Mouse (Mus musculus): Measurements from ENCODE around the gene Csrnp3. TPM values are rescaled to one million over a fixed set of nuclear protein-coding genes. Genes with fewer than 3 reads are reported as not detected.
A peak's percentile ranks its signal among the peaks of the same experiment; 100 is the strongest.

The Csrnp3 gene
- total RNA-seq, 2 experiments from 2014 or later = 0.18 TPM

GRCm38 (mm10) chr2:65931841-65932311 lies 86.3 kb downstream of the Csrnp3 start:
- peak; percentile 5 for DNase-seq
- intact Hi-C loops (cut with DNase I; ENCODE audit: low total_unique reads) = no loop called here

- DNase-seq = no peak
- intact Hi-C loops (cut with DNase I; ENCODE audit: low total_unique reads) = no loop called here
Measured at GRCm38 (mm10) chr2:65934099-65934498, 88.5 kb downstream of the Csrnp3 start.

GRCm38 (mm10) chr2:65938900-65939299 lies 93.3 kb downstream of the Csrnp3 start:
- no peak for DNase-seq
- intact Hi-C loops (cut with DNase I; ENCODE audit: low total_unique reads) = no loop called here

- DNase-seq = no peak
- intact Hi-C loops (cut with DNase I; ENCODE audit: low total_unique reads) = no loop called here
Measured at GRCm38 (mm10) chr2:65940351-65940750, 94.8 kb downstream of the Csrnp3 start.

- no peak for DNase-seq
- intact Hi-C loops (cut with DNase I; ENCODE audit: low total_unique reads) = no loop called here
Measured at GRCm38 (mm10) chr2:65942346-65942745, 96.8 kb downstream of the Csrnp3 start.

GRCm38 (mm10) chr2:65948808-65949207 lies 103.2 kb downstream of the Csrnp3 start:
- no peak for DNase-seq
- intact Hi-C loops (cut with DNase I; ENCODE audit: low total_unique reads) = no loop called here

- intact Hi-C loops (cut with DNase I; ENCODE audit: low total_unique reads) = no loop called here
- no peak for DNase-seq
Measured at GRCm38 (mm10) chr2:65953726-65954340, 108.3 kb downstream of the Csrnp3 start.

- intact Hi-C loops (cut with DNase I; ENCODE audit: low total_unique reads) = no loop called here
- no peak for DNase-seq
Measured at GRCm38 (mm10) chr2:65955804-65956203, 110.2 kb downstream of the Csrnp3 start.

GRCm38 (mm10) chr2:65956727-65957126 lies 111.2 kb downstream of the Csrnp3 start:
- DNase-seq = no peak

GRCm38 (mm10) chr2:65963420-65963819 lies 117.9 kb downstream of the Csrnp3 start:
- intact Hi-C loops (cut with DNase I; ENCODE audit: low total_unique reads) = no loop called here

More at GRCm38 (mm10) chr2:65956727-65957126, 111.2 kb downstream of the Csrnp3 start:
- intact Hi-C loops (cut with DNase I; ENCODE audit: low total_unique reads) = no loop called here

GRCm38 (mm10) chr2:65968810-65969209 lies 123.2 kb downstream of the Csrnp3 start:
- no peak for DNase-seq
- intact Hi-C loops (cut with DNase I; ENCODE audit: low total_unique reads) = no loop called here

More at GRCm38 (mm10) chr2:65963420-65963819, 117.9 kb downstream of the Csrnp3 start:
- DNase-seq = no peak

- intact Hi-C loops (cut with DNase I; ENCODE audit: low total_unique reads) = no loop called here
- DNase-seq = no peak
Measured at GRCm38 (mm10) chr2:65973907-65974306, 128.3 kb downstream of the Csrnp3 start.

GRCm38 (mm10) chr2:65975383-65975782 lies 129.8 kb downstream of the Csrnp3 start:
- no peak for DNase-seq
- intact Hi-C loops (cut with DNase I; ENCODE audit: low total_unique reads) = no loop called here

GRCm38 (mm10) chr2:65979338-65980053 lies 133.9 kb downstream of the Csrnp3 start:
- intact Hi-C loops (cut with DNase I; ENCODE audit: low total_unique reads) = no loop called here
- peak; percentile 9 for DNase-seq

GRCm38 (mm10) chr2:65981470-65981869 lies 135.9 kb downstream of the Csrnp3 start:
- DNase-seq = no peak

GRCm38 (mm10) chr2:65981965-65982364 lies 136.4 kb downstream of the Csrnp3 start:
- DNase-seq = no peak
- intact Hi-C loops (cut with DNase I; ENCODE audit: low total_unique reads) = no loop called here

More at GRCm38 (mm10) chr2:65981470-65981869, 135.9 kb downstream of the Csrnp3 start:
- intact Hi-C loops (cut with DNase I; ENCODE audit: low total_unique reads) = no loop called here

GRCm38 (mm10) chr2:65985706-65986105 lies 140.1 kb downstream of the Csrnp3 start:
- intact Hi-C loops (cut with DNase I; ENCODE audit: low total_unique reads) = no loop called here

GRCm38 (mm10) chr2:65987069-65987468 lies 141.5 kb downstream of the Csrnp3 start:
- intact Hi-C loops (cut with DNase I; ENCODE audit: low total_unique reads) = no loop called here
- no peak for DNase-seq

More at GRCm38 (mm10) chr2:65985706-65986105, 140.1 kb downstream of the Csrnp3 start:
- no peak for DNase-seq

- no peak for DNase-seq
Measured at GRCm38 (mm10) chr2:65987588-65987987, 142.0 kb downstream of the Csrnp3 start.

GRCm38 (mm10) chr2:65988788-65989187 lies 143.2 kb downstream of the Csrnp3 start:
- intact Hi-C loops (cut with DNase I; ENCODE audit: low total_unique reads) = no loop called here
- no peak for DNase-seq

More at GRCm38 (mm10) chr2:65987588-65987987, 142.0 kb downstream of the Csrnp3 start:
- intact Hi-C loops (cut with DNase I; ENCODE audit: low total_unique reads) = no loop called here

- no peak for DNase-seq
Measured at GRCm38 (mm10) chr2:65990108-65990507, 144.5 kb downstream of the Csrnp3 start.

More at GRCm38 (mm10) chr2:65990108-65990507, 144.5 kb downstream of the Csrnp3 start:
- intact Hi-C loops (cut with DNase I; ENCODE audit: low total_unique reads) = no loop called here
